ENCODE assay signal across 8 mouse cellular contexts in genomic region chr7:110613381-110614132, GRCm38 (mm10). TPM values are rescaled to one million over a fixed set of nuclear protein-coding genes. Genes with fewer than 3 reads are reported as not detected.
DNase-seq lines count a peak whose midpoint lies in the region; ATAC-seq and TF ChIP-seq lines count a peak whose summit lies in the region.

No protein-coding gene starts in this region.

- peak overlapping the region; percentile 99 for H3K27ac ChIP-seq in kidney, embryonic 14.5 days (ENCODE audit: low read depth, low read length)
- peak overlapping the region; percentile 32 for H3K27ac ChIP-seq in MEL (ENCODE audit: control insufficient read depth, low read depth, low read length)
- peak overlapping the region; percentile 95 for H3K27ac ChIP-seq in forebrain, postnatal 0 days (ENCODE audit: low read depth, low read length)
- no peak overlapping the region for H3K27ac ChIP-seq in liver, embryonic 14.5 days

- no peak for TF ChIP-seq CTCF in MEL (IDR thresholded peaks at IDR 0.05 in 2 of 3, conservative IDR thresholded peaks at IDR 0.05 in 1 of 3; ENCODE audit: control insufficient read depth in 1 of 3, insufficient read depth in 1 of 3, low read depth in 2 of 3, low read length in 3 of 3, poor library complexity in 1 of 3, severe bottlenecking in 1 of 3)
- no peak for TF ChIP-seq CTCF in forebrain, postnatal 0 days (IDR thresholded peaks at IDR 0.05; ENCODE audit: low read depth)
- no peak for TF ChIP-seq CTCF in liver, embryonic 14.5 days (IDR thresholded peaks at IDR 0.05; ENCODE audit: low read depth)

- no peak for DNase-seq in kidney, adult 8-10 months
- peak; percentile 69 for DNase-seq in MEL (ENCODE audit: low read depth, low spot score)
- no peak for DNase-seq in forebrain, postnatal 0 days
- DNase-seq in liver, embryonic 14.5 days (ENCODE audit: low read depth in 3 of 3, low spot score in 3 of 3) = no peak
- DNase-seq in layer of hippocampus, adult 9-10 months (ENCODE audit: low spot score) = no peak
- no peak for DNase-seq in gastrocnemius, adult 8-10 months (ENCODE audit: low spot score in 2 of 2)

- TF ChIP-seq RAD21 in MEL (IDR thresholded peaks at IDR 0.05; ENCODE audit: low read depth, low read length) = no peak

- H3K9ac ChIP-seq in kidney, embryonic 14.5 days (ENCODE audit: low read depth, low read length) = peak overlapping the region; percentile 96
- H3K9ac ChIP-seq in MEL (ENCODE audit: control insufficient read depth, low read depth, low read length, poor library complexity, severe bottlenecking) = peak overlapping the region; percentile 78
- H3K9ac ChIP-seq in forebrain, postnatal 0 days = peak overlapping the region; percentile 98
- no peak overlapping the region for H3K9ac ChIP-seq in liver, embryonic 14.5 days (replicated peaks)

- no peaks in the 10 kb centered on the region for H3K36me3 ChIP-seq in kidney, embryonic 14.5 days (ENCODE audit: control insufficient read depth, insufficient read depth, low read length)
- peaks cover 0 to 3% of the 10 kb centered on the region in 2 experiments; a peak in 1 of 4 replicates for H3K36me3 ChIP-seq in MEL (ENCODE audit: control insufficient read depth in 1 of 2, insufficient read depth in 2 of 2, low read length in 2 of 2)
- H3K36me3 ChIP-seq in forebrain, postnatal 0 days (ENCODE audit: insufficient read depth) = no peaks in the 10 kb centered on the region
- H3K36me3 ChIP-seq in liver, embryonic 14.5 days (replicated peaks; ENCODE audit: control insufficient read depth, insufficient read depth, low read depth) = no peaks in the 10 kb centered on the region

- H3K4me3 ChIP-seq in kidney, embryonic 14.5 days (ENCODE audit: low read length) = peak overlapping the region; percentile 89
- peak overlapping the region; percentile 64 to 66 for H3K4me3 ChIP-seq in MEL (ENCODE audit: control insufficient read depth in 1 of 2, insufficient read depth in 1 of 2, low read depth in 2 of 2, low read length in 2 of 2)
- H3K4me3 ChIP-seq in forebrain, postnatal 0 days (ENCODE audit: low read depth, low read length) = peak overlapping the region; percentile 91
- H3K4me3 ChIP-seq in liver, embryonic 14.5 days (ENCODE audit: insufficient read depth in 1 of 2, low read depth in 2 of 2, low read length in 2 of 2) = peak overlapping the region; percentile 58 to 64

- no peaks in the 10 kb centered on the region for H3K9me3 ChIP-seq in kidney, embryonic 14.5 days (ENCODE audit: control insufficient read depth, low read length)
- H3K9me3 ChIP-seq in MEL (replicated peaks; ENCODE audit: insufficient read depth, low read length) = no peaks in the 10 kb centered on the region
- H3K9me3 ChIP-seq in forebrain, postnatal 0 days (ENCODE audit: low read length) = no peaks in the 10 kb centered on the region
- no peaks in the 10 kb centered on the region for H3K9me3 ChIP-seq in liver, embryonic 14.5 days (ENCODE audit: control insufficient read depth, low read length)

- H3K4me2 ChIP-seq in kidney, embryonic 14.5 days (replicated peaks; ENCODE audit: low read depth, low read length) = peak overlapping the region; percentile 53
- H3K4me2 ChIP-seq in forebrain, postnatal 0 days (ENCODE audit: low read depth) = peak overlapping the region; percentile 90
- H3K4me2 ChIP-seq in liver, embryonic 14.5 days (ENCODE audit: low read depth) = peak overlapping the region; percentile 61

- no peaks in the 10 kb centered on the region; the same call in none of the 2 replicates for H3K79me2 ChIP-seq in MEL (ENCODE audit: control insufficient read depth, insufficient read depth, low read length, poor library complexity)

- ATAC-seq in kidney, embryonic 14.5 days (ENCODE audit: low FRiP score, low TSS enrichment) = peak; percentile 5
- peak; percentile 15 for ATAC-seq in forebrain, postnatal 0 days
- ATAC-seq in liver, embryonic 14.5 days (ENCODE audit: insufficient read depth) = no peak
- ATAC-seq in cerebellum, adult (ENCODE audit: insufficient number of reproducible peaks, low FRiP score, low TSS enrichment) = no peak

- 4% methylated on average over 17 of the region's 17 CpGs for WGBS in kidney, embryonic 14.5 days
- WGBS in forebrain, postnatal 0 days = 3% methylated on average over 17 of the region's 17 CpGs
- WGBS in liver, embryonic 14.5 days (ENCODE audit: insufficient replicate concordance) = 4% methylated on average over 17 of the region's 17 CpGs

- H3K4me1 ChIP-seq in kidney, embryonic 14.5 days (ENCODE audit: control insufficient read depth, insufficient read depth, low read length) = 0 out of 2 replicates have a peak, but pooled peaks cover 4% of the 10 kb centered on the region
- no peaks in the 10 kb centered on the region; a peak in 1 of 4 replicates for H3K4me1 ChIP-seq in MEL (ENCODE audit: control insufficient read depth in 1 of 2, insufficient read depth in 2 of 2, low read length in 2 of 2)
- peaks cover 10% of the 10 kb centered on the region; the same call in 1 of the 2 replicates for H3K4me1 ChIP-seq in forebrain, postnatal 0 days (ENCODE audit: insufficient read depth)
- H3K4me1 ChIP-seq in liver, embryonic 14.5 days (replicated peaks; ENCODE audit: control insufficient read depth in 2 of 2, insufficient read depth in 2 of 2, low read length in 1 of 2) = peaks cover 0 to 6% of the 10 kb centered on the region in 2 experiments; a peak in 2 of 4 replicates

- TF ChIP-seq EP300 in MEL (IDR thresholded peaks at IDR 0.05; ENCODE audit: low read depth in 1 of 2, low read length in 2 of 2) = no peak
- TF ChIP-seq EP300 in liver, embryonic 14.5 days (IDR thresholded peaks at IDR 0.05; ENCODE audit: low read depth) = no peak

- TF ChIP-seq POLR2A in MEL (IDR thresholded peaks at IDR 0.05; ENCODE audit: control insufficient read depth in 1 of 2, insufficient read depth in 1 of 2, low read depth in 1 of 2, low read length in 2 of 2, poor library complexity in 1 of 2) = no peak

- no peaks in the 10 kb centered on the region for H3K27me3 ChIP-seq in kidney, embryonic 14.5 days (ENCODE audit: control insufficient read depth, insufficient read depth, low read length)
- H3K27me3 ChIP-seq in MEL (ENCODE audit: control insufficient read depth in 1 of 2, insufficient read depth in 2 of 2, low read length in 2 of 2) = peaks cover 0 to 1% of the 10 kb centered on the region in 2 experiments; a peak in 3 of 4 replicates
- H3K27me3 ChIP-seq in forebrain, postnatal 0 days (ENCODE audit: insufficient read depth, low read length) = no peaks in the 10 kb centered on the region
- peaks cover 49% of the 10 kb centered on the region for H3K27me3 ChIP-seq in liver, embryonic 14.5 days (ENCODE audit: control insufficient read depth, insufficient read depth, low read length)

TF ChIP-seq in MEL, 35 proteins besides CTCF, POLR2A, EP300 and RAD21:
- TF ChIP-seq GATA1 (IDR thresholded peaks at IDR 0.05; ENCODE audit: low read depth, low read length) (peak; percentile 41; the same call in 1 of the 2 replicates), UBTF (IDR thresholded peaks at IDR 0.05; ENCODE audit: borderline replicate concordance, insufficient read depth, low read depth, low read length) (no peak), MXI1 (IDR thresholded peaks at IDR 0.05; ENCODE audit: low read depth, low read length) (peak; percentile 70), SIN3A (IDR thresholded peaks at IDR 0.05; ENCODE audit: low read length) (peak; percentile 63), BHLHE40 (IDR thresholded peaks at IDR 0.05; ENCODE audit: borderline replicate concordance, low read depth, low read length) (peak; percentile 61; the same call in 1 of the 2 replicates)

RNA-seq across cellular contexts. Expression of gene Sbf2, which starts 1.2 kb away (rescaled TPM):
- 29.6 and 44.6 TPM in 2 replicates for polyA plus RNA-seq in kidney, embryonic 14.5 days (2014; fragmentation: Nextera tagmentation; extraction: Ambion mirVana)
- 1.3 and 2.0 TPM in 2 replicates for total RNA-seq in MEL (2012; rRNA removed)
- 1 to 10 TPM in 1 of 2 experiments, not detected in 1; 4.4 TPM for polyA plus RNA-seq in MEL (2012; ENCODE audit: insufficient read depth in 1 of 2, insufficient read length in 2 of 2, low read depth in 1 of 2, low replicate concordance in 2 of 2, missing spikeins in 1 of 2)
- 74.2 and 88.3 TPM in 2 replicates for total RNA-seq in forebrain, postnatal 0 days (2014; rRNA removed)
- polyA plus RNA-seq in forebrain, postnatal 0 days (2015; fragmentation: Nextera tagmentation; extraction: Ambion mirVana) = 25.6 and 43.3 TPM in 2 replicates
- 2.6 and 2.9 TPM in 2 replicates for polyA plus RNA-seq in liver, embryonic 14.5 days (2012; rRNA removed)
- polyA plus RNA-seq in liver, embryonic 14.5 days (2014; fragmentation: Nextera tagmentation; extraction: Ambion mirVana) = 3.3 TPM in 2 replicates
- total RNA-seq in gastrocnemius, adult 8-10 months (2022) = 10 to 100 TPM in 1 of 4 experiments, 1 to 10 TPM in 3; 6.7 to 10.4 (median 7.9) TPM

RNA-seq across cellular contexts. Expression of gene Adm, which starts 13.9 kb away (rescaled TPM):
- polyA plus RNA-seq in kidney, embryonic 14.5 days (2014; fragmentation: Nextera tagmentation; extraction: Ambion mirVana) = 4.2 and 5.0 TPM in 2 replicates
- total RNA-seq in MEL (2012; rRNA removed) = not detected in 2 replicates
- polyA plus RNA-seq in MEL (2012; ENCODE audit: insufficient read depth in 1 of 2, insufficient read length in 2 of 2, low read depth in 1 of 2, low replicate concordance in 2 of 2, missing spikeins in 1 of 2) = not detected
- total RNA-seq in forebrain, postnatal 0 days (2014; rRNA removed) = 1.9 and 2.0 TPM in 2 replicates
- 1.3 and 2.1 TPM in 2 replicates for polyA plus RNA-seq in forebrain, postnatal 0 days (2015; fragmentation: Nextera tagmentation; extraction: Ambion mirVana)
- polyA plus RNA-seq in liver, embryonic 14.5 days (2012; rRNA removed) = 1.5 TPM in 2 replicates
- 1.2 and 1.4 TPM in 2 replicates for polyA plus RNA-seq in liver, embryonic 14.5 days (2014; fragmentation: Nextera tagmentation; extraction: Ambion mirVana)
- total RNA-seq in gastrocnemius, adult 8-10 months (2022) = 1 to 10 TPM; 2.0 to 4.2 (median 2.5) TPM

Comparison
In these comparisons a context has a peak if more than half of its experiments do, and no peak if none do; other contexts are left out.
1. ATAC-seq: peak in kidney, embryonic 14.5 days (single experiment) and forebrain, postnatal 0 days (single experiment); none in liver, embryonic 14.5 days (single experiment) and cerebellum, adult (single experiment).
2. Peak in every context shown above with its lines, with median percentiles within 50 percentile points of each other: H3K4me2 ChIP-seq and H3K4me3 ChIP-seq.